Mouse (Mus musculus) CH12F3 (cell line): Measurements from ENCODE around the gene 4931422A03Rik.

Source experiments
- in situ Hi-C: fragments of 300-500 bp; cut with MboI; formaldehyde crosslinking; loops from 2 replicates; pipeline ENCODE4 v1.14.3; 2020; ENCODE audit warnings: low sequenced_read_pairs

Gene 4931422A03Rik

DNA sequence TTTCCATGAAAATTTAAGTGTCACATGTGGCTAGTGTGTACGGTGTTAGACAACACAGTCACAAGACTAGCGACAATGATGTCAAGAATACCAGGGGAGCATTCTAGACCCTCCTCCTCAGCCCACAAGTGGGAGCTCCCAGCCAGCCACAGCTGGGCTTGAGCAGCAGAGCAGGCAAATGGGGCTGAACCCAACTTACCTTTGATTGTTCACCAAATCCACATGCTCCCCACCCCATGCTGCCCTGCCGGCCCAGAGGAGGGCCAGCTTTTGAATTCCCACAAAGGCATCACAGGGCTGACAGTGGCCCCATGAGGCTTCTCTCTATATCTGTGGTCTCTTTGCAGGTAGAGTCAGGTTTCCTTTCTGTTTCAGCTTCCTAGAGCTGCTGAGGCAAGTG lies 87.1 kb downstream of the 4931422A03Rik start:
- in situ Hi-C loops = no loop called here

DNA sequence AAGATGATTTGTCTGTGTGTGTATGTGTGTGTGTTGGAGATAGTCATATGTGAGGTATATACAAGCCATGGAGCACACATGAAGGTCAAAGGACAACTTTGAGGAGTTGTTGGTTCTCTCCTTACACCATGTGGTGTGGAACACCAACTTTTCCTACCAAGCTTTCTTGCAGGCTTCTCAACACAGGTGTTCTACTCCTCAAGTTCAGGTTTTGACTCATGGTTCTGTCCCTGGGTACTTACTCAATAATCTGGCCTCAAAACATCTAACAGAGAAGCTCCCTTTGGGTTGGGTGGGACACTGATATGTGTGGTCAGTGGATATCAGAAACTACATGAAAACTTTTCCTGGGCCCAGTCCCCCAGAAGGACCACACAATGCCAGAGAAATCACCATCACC lies 89.2 kb downstream of the 4931422A03Rik start:
- in situ Hi-C loops = no loop called here

DNA sequence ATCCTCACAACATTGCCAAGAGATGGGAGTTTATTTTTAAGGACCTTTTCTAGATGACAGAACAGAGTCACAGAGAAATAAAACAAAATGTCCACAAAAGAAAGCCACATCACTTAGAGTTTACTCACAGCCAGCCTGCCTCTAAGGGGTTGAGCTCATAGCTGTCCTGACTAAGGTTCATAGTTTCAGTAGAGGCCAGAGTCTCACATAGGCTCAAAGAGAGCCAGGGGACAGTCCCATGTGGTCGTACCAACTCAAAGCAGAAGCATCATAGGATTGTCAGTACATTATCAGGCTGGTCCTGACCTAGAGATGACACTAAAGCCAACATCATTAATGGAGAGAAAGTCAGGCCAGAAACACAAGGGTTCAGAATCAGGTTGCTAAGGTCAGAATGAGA lies 89.6 kb downstream of the 4931422A03Rik start:
- in situ Hi-C loops = no loop called here

DNA sequence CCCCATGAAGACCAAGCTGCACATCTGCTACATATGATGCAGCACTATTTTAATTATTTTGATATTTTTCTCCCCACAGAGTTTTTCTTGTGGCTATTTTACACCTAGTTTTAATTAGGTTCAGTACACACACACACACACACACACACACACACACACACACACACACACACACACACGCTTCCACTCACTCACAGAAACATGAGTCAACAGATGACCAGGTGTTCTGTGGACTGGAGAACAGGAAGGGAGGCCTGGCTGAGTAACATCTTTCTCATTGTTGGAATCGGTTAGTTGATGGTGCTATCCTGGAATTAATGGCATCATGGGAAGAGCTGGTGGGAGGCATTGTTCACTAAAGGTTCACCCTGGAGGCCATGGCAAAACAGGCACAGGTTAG lies 90.5 kb downstream of the 4931422A03Rik start:
- in situ Hi-C loops = no loop called here

DNA sequence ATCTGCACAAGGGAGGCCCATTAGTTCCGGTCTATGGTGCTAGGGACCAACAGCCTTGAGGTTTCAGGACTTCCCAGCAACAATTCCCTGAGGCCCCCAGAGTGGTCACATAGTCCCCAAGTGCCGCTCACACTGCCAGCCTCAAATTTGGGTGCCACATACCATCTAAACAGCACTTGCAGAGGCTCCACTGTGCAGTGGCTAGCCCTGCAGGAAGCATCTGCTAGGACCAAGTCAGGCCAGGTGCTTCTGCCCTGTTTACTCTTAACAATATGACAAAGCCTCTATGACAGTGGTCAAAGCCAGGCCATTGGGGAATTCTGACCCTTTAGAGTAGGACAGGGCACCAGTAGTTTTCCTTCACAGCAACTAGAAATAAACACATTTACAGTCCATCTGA lies 91.5 kb downstream of the 4931422A03Rik start:
- in situ Hi-C loops = no loop called here

DNA sequence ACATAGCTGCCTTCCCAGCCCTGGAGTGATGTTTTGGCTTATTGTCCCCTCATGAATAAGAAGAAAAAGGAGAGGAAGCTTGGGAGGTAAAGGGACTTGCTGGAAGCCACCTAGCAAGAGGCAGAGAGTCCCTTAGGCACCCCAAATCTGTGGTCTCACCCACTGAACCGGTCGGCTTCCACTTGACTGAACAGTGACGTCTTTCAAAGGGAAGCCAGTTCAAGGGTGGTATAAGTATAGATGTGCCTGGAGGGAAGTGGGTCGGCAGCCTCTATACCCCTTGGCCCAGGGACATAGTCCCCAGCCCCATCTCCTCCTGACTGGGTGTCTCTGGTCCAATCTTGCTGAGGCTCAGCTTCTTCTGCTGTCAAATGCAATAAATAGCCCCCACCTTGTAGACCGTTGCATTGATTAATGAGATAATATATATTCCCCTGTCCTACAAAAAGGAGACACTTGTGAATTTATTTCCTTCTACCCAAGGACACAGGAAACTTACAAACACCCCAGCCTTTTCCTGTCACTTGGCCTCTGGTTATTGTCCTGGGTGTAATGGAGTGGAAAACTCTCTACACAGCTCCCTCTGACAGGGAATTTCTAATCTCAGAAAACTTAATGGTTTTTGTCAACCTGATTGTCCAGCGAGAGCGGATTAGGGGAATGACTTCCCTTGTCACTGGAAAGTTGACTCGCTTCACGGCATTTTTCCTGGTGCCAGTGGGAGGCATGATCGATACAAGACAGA lies 92.3 kb downstream of the 4931422A03Rik start:
- in situ Hi-C loops = no loop called here

DNA sequence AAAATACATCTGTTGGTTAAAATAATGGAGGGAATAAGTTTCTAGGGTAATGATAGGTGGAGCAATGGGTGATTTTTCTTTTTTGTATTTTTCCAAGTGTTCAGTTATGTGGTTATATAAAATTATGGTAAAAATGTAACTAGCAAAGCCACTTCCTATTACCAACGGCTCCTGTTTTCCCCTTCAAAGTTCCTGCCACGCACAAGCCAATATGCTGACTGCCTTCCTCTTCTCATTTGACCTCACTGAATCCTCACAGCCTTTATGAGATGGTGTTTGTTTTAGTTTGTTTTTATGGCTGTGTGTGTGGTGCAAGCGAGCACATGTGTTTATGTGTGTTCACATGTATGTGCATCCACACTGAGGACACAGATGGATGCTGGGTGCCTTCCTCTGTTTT lies 93.5 kb downstream of the 4931422A03Rik start:
- in situ Hi-C loops = no loop called here

DNA sequence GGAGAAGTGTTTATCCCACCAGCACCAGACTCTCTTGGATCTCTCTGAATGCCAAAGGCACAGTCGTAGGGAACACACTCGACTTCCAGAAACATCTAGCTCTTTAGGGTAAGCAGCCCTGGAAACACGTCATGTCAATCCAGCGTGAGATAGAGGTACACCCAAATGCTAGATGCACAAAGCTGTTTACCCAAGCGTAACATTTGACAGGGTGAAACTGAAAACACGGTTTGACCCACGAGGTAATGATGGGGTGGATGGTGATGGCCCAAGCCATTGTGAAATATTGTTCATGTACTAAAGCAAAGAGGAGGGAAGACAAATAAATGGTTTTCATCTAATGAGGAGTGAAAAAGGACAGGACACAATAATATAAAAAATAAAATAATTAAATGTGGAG lies 93.9 kb downstream of the 4931422A03Rik start:
- in situ Hi-C loops = no loop called here

DNA sequence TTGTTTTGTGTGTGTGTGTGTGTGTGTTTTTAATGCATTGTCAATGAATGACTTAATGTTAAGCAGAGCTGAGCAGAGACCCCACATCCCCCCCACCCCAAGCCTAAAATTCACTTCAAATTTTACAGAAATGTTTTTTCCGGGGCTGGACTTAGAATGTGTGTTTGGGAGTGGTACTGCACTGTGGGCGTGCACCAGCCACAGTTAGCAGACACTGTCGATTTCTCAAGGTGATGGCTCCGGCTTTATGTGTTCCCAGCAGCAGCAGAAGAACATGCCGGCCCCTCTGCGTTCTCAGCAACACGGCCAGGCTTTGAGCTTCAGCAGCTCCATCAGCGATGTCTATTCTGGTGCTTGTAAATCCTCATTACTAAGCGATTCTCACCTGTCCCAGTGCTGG lies 95.7 kb downstream of the 4931422A03Rik start:
- in situ Hi-C loops = no loop called here

DNA sequence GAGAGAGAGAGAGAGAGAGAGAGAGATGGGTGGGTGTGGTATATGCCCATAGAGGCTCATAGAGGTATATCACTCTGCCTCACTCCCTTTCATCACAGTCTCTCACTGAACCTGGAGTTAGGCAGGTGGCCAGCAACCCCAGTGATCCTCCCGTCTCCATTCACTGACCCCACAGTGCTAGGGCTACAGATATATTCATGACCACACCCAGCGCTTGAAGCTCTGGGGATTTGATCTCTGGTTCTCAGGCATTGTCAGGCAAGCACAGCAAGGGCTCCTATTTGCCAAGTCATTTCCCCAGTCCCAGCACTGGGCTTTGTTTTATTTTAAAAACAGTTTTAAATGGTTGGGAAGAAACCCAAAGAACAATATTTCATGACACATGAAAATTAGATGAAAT lies 96.1 kb downstream of the 4931422A03Rik start:
- in situ Hi-C loops = no loop called here

DNA sequence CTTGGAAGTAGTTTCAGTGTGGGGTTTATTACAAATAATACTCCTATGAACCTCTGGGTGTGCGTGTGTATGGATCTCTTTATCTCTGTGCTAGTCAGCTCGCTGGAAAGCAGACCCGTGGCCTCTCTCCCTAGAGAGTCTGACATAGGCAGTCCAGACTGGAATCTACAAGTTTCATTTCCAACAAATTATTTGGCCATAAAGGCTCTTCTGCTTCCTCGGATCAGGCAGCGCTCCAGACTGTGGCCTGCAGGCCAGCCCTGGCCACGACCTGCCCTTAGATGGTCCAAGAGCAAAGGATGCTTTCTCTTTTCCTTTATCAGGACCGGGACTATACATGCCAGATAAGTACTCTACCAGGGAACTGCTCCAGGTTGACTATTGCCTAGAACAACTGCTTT lies 96.7 kb downstream of the 4931422A03Rik start:
- in situ Hi-C loops = no loop called here

DNA sequence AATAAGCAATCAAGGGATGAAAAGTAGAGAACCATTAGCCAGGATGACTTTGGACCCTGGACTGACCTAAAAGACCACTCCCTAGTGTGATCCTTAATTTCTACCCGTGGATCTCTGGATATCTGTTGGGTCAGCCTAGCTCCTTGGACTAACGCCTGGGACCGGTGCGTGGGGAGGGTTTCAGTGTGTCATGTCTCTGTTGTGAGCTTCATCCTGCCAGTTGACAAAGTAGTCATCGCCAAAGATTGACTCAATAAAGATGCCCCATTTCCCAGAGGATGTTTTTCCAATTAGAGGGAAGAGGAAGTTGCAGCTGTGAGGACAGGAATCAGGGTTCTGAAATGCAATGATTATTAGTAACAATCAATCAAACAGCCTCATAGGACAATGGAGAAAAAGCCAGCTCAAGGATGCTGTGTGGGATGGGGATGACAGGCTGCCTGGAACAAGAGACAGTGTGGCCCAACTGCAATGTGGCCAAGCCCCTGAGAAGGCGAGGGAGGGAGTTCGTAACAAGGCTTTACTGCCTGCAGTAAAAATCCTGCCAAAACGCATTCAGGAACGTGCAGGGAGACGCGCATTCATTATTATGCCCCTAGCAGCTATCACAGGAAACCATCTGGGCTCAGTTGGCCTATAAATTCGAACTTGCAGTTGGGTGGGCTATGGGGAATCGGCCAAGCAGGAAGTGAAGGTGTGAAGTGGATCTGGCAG lies 97.7 kb downstream of the 4931422A03Rik start:
- in situ Hi-C loops = no loop called here

DNA sequence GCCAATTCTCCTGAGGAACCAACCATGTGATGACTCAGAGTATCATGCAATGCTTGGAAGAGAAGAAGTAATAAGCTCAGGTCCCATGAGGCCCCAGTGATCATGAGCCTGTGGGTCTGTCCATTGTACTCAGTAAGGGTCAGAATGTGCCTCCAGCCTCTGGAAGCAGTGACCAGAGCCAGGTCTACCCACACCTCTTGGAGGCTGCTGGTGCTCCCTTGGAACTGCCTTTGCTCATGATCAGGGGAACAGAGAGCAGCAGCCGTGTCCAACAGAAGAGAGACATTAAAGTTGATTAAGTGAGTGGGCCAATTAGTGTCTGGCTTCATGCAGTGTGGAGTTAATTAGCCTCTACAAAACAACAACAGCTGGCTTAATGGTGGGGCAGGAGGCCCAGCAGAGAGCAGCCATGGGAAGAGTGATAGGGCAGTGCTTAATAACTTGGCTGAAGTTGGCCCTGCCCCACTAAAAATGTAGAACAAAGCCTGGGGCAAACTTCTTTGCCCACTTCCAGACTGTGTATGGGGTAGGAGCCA lies 100.5 kb downstream of the 4931422A03Rik start:
- in situ Hi-C loops = no loop called here

DNA sequence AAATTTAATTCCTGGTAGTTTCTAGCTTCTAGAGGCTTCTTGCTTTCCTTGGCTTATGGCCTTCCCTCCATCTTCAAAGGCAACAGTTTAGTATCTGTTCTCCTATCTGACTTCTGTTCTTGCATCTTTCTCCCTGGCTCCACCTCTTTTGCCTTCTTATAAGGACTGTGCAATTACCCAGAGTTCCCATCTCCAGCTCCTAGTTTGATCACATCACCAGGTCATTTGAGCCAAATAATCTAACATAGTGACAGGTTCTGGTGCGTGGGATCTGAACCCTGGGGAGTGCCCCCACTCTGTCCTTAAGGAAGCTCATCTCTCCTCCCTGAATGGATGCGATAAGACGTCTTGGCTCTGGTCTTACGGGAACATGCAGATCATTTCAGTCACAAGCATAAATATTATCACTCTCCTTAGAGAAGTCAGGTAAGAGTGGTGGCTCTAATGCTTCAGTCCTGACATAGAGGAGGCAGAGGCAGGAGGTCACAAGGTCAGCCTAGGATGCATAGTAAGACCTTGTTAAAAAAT lies 101.5 kb downstream of the 4931422A03Rik start:
- in situ Hi-C loops = no loop called here

DNA sequence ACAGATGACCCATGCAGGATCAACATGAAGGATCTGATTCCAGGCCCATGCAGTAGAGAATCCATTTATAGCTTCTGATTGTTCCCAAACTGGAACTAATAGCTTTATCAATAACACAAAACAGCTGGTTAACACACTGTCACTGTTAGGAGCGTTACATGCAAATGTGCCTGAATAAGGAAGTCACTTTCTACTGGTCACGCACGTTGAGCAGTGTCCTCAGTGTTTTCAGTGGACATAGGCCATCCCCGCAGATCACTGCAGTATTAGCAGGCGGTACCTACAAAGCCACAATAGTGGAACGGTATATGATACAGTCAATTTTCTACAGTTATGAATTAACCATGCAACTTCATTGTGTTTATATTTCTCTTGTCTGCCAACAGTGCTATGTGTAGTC lies 108.7 kb downstream of the 4931422A03Rik start:
- in situ Hi-C loops = no loop called here

DNA sequence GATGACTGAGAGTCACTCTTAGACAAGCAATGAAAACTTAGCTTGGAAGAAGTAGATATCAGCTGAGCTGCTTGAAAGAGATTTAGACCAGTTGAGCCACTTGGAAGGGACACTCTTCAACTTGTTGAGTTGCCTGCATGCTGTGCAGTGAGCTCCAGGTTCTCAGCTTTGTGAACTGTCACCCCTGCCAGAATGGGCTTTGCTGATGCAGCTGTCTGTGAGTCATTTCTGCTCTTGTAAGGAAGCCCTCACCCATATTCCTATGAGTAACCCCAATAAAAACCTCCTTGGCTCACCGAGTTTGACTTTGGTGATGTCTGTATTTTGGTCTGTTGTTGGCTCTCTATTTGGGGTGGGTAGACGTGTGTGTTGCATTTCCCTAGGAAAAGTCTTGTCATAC lies 109.8 kb downstream of the 4931422A03Rik start:
- in situ Hi-C loops = no loop called here

DNA sequence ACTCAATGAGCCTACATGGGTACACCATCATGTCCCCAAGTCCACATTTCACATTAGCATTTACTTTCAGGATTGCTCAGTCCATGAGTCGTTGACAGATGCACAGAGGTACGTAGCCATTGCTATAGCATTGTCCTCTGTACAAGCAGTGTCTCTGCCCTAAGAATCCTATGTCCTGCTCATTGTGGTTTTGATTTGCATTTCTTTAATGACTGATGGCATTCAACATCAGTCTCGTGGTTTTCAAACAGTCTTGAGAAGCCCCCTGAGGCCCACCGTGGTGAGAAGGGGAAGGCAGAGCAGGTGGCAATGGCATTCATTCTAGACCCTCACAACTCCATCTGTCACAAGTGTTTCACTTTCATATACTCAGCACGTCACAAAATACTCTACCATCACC lies 110.8 kb downstream of the 4931422A03Rik start:
- in situ Hi-C loops = no loop called here
